Mouse (Mus musculus): ENCODE results near the gene Chat. TPM values are rescaled to one million over a fixed set of nuclear protein-coding genes. Genes with fewer than 3 reads are reported as not detected.
"Not testable (repeated sequence)": the region's sequence is repeated elsewhere in the genome, so short reads cannot be mapped to it uniquely, and the experiment has no call there.

The Chat gene
- total and polyA plus RNA-seq, 3 experiments: not detected

DNA sequence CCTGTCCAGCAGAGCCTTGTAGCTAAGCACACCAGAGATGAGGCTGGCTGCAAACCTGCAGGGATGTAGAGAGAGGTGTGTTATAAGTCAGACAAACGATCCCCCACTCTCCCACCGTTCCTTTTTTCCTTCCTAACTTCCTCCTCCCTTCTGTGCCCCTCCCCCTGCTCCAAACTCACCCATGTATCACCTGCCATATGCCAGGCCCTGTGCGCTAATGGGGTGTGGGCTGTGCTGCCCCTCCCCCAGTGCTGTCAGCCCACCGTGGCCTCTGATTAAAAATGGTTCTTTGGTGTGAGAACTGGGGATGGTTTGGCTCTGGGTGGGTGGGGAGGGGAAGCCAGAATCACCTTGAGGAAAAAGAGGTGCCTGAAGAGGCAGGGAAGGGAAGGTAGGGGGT, 13.2 kb downstream of the Chat start:
- no peak for DNase-seq

- DNase-seq: no peak
Observed at GRCm38 (mm10) chr14:32446989-32447388, 18.8 kb downstream of the Chat start.

DNA sequence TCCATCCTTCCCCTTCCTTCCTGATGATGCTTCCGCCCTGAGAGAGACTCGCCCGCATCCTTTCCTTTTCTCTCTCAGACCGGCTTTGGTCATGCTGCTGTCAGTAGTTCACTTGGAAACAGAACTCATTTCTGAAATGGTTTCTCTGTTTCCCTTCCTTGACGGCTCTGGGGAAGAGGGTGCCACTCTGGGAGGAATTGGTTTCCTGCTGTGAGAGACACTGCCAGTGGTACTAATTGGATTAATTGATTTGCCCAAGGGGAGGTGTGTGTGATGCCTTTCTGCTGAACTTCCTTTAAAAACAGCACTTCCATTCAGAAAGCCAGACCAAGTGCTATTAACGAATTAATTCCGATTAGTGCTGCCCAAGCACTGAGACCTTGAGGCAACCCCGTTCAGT, 22.3 kb downstream of the Chat start:
- no peak for DNase-seq

DNA sequence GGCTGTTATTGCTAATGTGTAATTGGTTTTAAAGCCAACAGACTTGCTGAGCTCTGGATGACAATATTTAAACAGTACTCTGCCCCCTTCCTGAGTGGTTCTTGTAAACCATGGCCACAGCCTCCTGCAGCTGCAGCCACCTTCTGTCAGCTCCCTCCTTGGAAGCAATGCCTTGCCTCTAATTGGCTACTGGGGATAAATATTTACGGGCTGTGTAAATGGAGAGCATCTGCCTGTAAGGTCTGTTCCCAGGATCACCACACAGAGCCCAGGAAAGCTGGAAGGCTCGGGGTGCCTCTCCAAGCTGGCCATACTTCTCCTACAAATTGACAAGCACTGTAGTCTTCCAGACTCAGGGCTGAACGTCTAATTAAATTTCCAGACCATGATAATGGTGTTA, 26.0 kb downstream of the Chat start:
- no peak for DNase-seq

DNA sequence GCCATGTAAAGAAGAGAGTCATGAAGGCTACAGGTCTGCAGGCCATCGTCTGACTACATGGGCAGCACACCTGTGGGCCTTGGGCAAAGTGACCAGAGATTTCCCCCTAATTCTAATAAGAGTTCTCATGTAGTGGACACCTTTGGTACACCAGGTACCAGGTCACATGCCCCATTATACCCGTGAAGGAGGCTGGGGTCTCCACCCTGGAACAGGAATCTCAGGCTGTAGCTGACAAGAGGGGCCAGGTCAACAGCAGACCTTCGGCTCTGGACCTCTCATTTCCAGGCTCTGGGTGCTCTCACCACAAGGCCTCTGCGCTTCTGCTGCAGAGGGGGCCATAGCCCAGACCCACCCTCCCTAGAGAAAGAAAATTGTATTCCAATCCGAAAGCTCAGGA, 26.5 kb downstream of the Chat start:
- DNase-seq: no peak

GRCm38 (mm10) chr14:32437352-32437793, 28.4 kb downstream of the Chat start:
- DNase-seq: no peak

- no peak for DNase-seq
Observed at GRCm38 (mm10) chr14:32429030-32429602, 36.7 kb downstream of the Chat start.

GRCm38 (mm10) chr14:32423946-32424345, 41.8 kb downstream of the Chat start:
- no peak for DNase-seq

- DNase-seq: no peak
Observed at GRCm38 (mm10) chr14:32418747-32419146, 47.0 kb downstream of the Chat start.

DNA sequence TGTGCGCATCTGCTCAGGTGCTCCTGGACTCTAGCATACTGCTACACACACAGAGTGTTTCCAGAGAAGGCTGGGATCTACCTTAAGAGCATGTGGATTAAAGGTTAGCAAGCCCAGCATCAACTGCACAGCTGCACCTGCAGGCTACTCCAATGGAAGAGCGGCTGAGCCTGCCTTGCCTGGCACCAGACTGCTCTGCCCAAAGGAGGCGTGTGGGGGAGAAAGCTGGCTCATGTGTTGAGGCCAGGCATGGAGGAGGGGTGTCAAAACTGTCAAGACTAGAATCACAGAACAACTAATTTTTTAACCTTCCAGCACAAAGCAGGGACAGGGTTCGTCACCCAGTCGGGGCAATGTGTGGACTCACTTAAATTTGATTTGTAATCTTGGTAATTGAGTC, 53.7 kb downstream of the Chat start:
- DNase-seq: no peak

DNA sequence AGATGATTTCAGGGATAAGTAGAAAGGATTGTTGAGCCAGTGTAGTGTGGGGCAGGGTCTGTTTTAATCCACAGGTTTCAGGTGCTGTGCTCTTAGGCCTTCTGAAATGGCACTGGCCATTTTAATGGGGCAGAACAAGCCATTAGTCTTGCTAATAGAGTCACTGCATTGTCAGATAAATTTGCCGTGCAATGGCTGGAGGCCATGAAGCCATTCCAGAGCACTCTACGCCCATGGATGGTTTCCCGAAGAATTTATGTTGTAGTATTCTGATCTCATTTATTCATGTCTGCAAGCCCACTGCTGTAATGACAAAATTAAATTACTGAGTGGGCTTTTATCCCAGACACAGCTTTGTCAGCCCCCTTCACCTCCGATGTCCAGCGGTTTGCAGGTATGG, 55.7 kb downstream of the Chat start:
- no peak for DNase-seq

GRCm38 (mm10) chr14:32405399-32405798, 60.4 kb downstream of the Chat start:
- not testable (repeated sequence) for DNase-seq

- peak; percentile 85 for DNase-seq
Observed at GRCm38 (mm10) chr14:32388196-32388595, 77.6 kb downstream of the Chat start, which contains the start of gene 1700024G13Rik. Gene 1700024G13Rik (minus strand): TSS chr14:32388391.

DNA sequence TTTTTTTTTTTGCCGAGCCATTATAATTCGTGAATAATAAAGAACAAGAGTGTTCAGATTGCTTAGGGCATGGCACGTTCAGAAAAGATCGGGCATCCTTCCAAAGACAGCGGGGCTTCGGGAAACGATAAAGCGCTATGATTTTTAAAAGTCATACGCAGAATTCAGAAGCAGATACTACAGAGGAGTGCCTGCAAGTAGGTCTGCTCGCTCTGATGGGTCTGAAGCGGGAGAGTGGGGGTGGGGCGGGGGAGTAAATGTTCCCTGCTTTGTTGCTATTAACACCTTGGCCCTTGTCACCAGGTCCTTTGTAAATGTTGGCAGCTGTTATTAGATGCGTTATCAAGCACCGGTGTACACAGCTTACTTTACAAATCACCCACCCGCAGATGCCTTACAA, 84.2 kb downstream of the Chat start:
- no peak for DNase-seq

- DNase-seq: no peak
Observed at GRCm38 (mm10) chr14:32381066-32381465, 84.7 kb downstream of the Chat start.

GRCm38 (mm10) chr14:32380099-32380480, 85.7 kb downstream of the Chat start:
- DNase-seq: no peak

GRCm38 (mm10) chr14:32379395-32380098, 86.2 kb downstream of the Chat start:
- DNase-seq: no peak

DNA sequence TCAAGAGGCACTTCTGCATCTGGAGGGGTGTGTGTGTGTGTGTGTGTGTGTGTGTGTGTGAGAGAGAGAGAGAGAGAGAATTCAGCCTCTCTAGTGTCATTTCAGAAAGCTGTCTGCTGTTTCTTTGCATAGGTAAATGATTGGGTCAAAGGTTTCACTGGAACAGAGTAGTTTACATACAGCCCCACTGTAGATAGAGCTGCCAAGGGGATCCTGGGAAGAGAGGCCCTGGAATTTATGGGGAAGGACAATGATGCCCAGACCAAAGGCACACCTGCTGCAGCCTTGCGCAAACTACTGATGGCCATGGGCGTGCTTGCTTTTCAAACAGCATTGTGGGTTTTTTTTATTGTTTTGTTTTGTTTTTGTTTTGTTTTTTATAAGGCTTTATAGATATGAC, 93.3 kb downstream of the Chat start:
- DNase-seq: no peak

- DNase-seq: no peak
Observed at GRCm38 (mm10) chr14:32369756-32370155, 96.0 kb downstream of the Chat start.

DNA sequence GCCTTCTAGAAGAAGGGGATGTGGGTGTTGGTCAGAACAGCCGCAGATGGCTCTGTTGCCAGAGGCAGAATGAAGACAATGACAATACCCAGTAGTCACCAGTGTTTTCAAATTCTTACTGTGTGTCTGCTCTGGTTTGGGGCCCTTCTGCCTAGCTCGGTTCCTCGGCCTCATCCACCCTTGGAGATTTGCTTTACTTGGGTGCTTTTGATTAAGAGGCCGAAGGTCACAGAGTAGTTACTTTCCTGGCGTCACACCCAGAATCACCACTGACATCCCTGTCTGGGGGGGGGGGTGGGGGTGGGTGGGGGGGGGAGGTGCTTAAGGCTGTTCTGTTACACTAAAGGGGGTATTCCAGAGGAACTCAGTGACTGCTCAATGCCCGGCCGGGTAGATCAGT, 101.4 kb downstream of the Chat start:
- no peak for DNase-seq
